Mouse (Mus musculus) heart, embryonic 14.5 days (tissue): ENCODE results near the gene Bcl9. TPM values are rescaled to one million over a fixed set of nuclear protein-coding genes. Genes with fewer than 3 reads are reported as not detected.
A peak's percentile ranks its signal among the peaks of the same experiment; 100 is the strongest.

Experiments
- ATAC-seq: fragments of 200-750 bp; cut with Nextera tagmentation; 2 replicates; pipeline ENCODE4 v1.8.0; 2017; ENCODE audit warnings: low read depth, moderate TSS enrichment; ENCODE audit not compliant: insufficient number of reproducible peaks, insufficient read depth, low FRiP score
- H3K27ac ChIP-seq, 2 experiments: fragments of 200-500 bp in 1 of 2; fragments of 300-500 bp in 1 of 2; sonication (generic) in 1 of 2; replicated peaks in 1 of 2; 2 replicates each; pipeline ENCODE4 v1.5.1; 2012 to 2014; ENCODE audit warnings: low read depth in 2 of 2, low read length in 2 of 2, control low read depth in 1 of 2, mild to moderate bottlenecking in 1 of 2, mixed read lengths in 1 of 2; ENCODE audit not compliant: control insufficient read depth in 1 of 2, insufficient read depth in 1 of 2
- H3K27me3 ChIP-seq: fragments of 300-500 bp; sonication (generic); 2 replicates; pipeline ENCODE4 v1.6.1; 2014; ENCODE audit warnings: mild to moderate bottlenecking, low read length, control low read depth; ENCODE audit not compliant: control insufficient read depth, insufficient read depth
- H3K36me3 ChIP-seq: fragments of 300-500 bp; sonication (generic); 2 replicates; pipeline ENCODE4 v1.6.1; 2014; ENCODE audit warnings: mild to moderate bottlenecking, control low read depth, low read length, mixed read lengths; ENCODE audit not compliant: control insufficient read depth, insufficient read depth
- H3K4me1 ChIP-seq, 2 experiments: fragments of 200-500 bp in 1 of 2; fragments of 300-500 bp in 1 of 2; sonication (generic) in 1 of 2; 2 replicates each; pipeline ENCODE4 v1.6.1; 2012 to 2014; ENCODE audit warnings: low read length in 2 of 2, control low read depth in 1 of 2, mixed read lengths in 1 of 2; ENCODE audit not compliant: control insufficient read depth in 2 of 2, insufficient read depth in 2 of 2
- H3K4me2 ChIP-seq: fragments of 300-500 bp; sonication (generic); 2 replicates; pipeline ENCODE4 v1.6.1; 2014; ENCODE audit warnings: mild to moderate bottlenecking, low read length
- H3K4me3 ChIP-seq, 2 experiments: fragments of 200-500 bp in 1 of 2; fragments of 300-500 bp in 1 of 2; sonication (generic) in 1 of 2; 2 replicates each; pipeline ENCODE4 v1.5.1; 2012 to 2014; ENCODE audit warnings: low read length in 2 of 2, mild to moderate bottlenecking in 2 of 2, control low read depth in 1 of 2, low read depth in 1 of 2, moderate library complexity in 1 of 2; ENCODE audit not compliant: control insufficient read depth in 1 of 2, insufficient read depth in 1 of 2
- H3K9ac ChIP-seq: fragments of 300-500 bp; sonication (generic); 2 replicates; pipeline ENCODE4 v1.6.1; 2014; ENCODE audit warnings: mild to moderate bottlenecking, low read length
- H3K9me3 ChIP-seq: fragments of 300-500 bp; sonication (generic); 2 replicates; pipeline ENCODE4 v1.6.1; 2016; ENCODE audit warnings: low read length, control low read depth; ENCODE audit not compliant: control insufficient read depth
- WGBS: fragments of 180-500 bp; shearing (Covaris S2); extraction: QIAGEN DNeasy Blood & Tissue Kit; methylation state at CpG from one replicate; pipeline ENCODE4 v1.1.7; 2014; 5-methylcytosine and 5-hydroxymethylcytosine counted together
- polyA plus RNA-seq: library from polyadenylated mRNA; unstranded; fragments of >200 nt; fragmentation: Nextera tagmentation; extraction: Ambion mirVana; gene quantifications from 2 replicates; pipeline ENCODE4 v1.2.1, GENCODE M21; 2014

Bcl9 gene
- polyA plus RNA-seq, 1 experiment from 2014 or later: 32.1 TPM

- no peaks in the 10 kb centered on the region for H3K36me3 ChIP-seq
- no peaks in the 10 kb centered on the region for H3K27me3 ChIP-seq
- no peak overlapping the region for H3K9ac ChIP-seq
- no peak overlapping the region for H3K4me2 ChIP-seq
- H3K27ac ChIP-seq: no peak overlapping the region
- H3K4me1 ChIP-seq: peaks cover 11 to 21% of the 10 kb centered on the region in 2 experiments
- WGBS: 71% methylated on average over 9 of the region's 9 CpGs
- no peak overlapping the region for H3K4me3 ChIP-seq
- H3K9me3 ChIP-seq: no peaks in the 10 kb centered on the region
- ATAC-seq: no peak
Measured at GRCm38 (mm10) chr3:97231857-97232256, 65.9 kb downstream of the Bcl9 start.

- Histone ChIP-seq H3K27ac (no peak overlapping the region), H3K4me3 (no peak overlapping the region), H3K9me3 (no peaks in the 10 kb centered on the region), H3K27me3 (no peaks in the 10 kb centered on the region), H3K4me1 (peaks cover 11 to 27% of the 10 kb centered on the region in 2 experiments), H3K9ac (no peak overlapping the region), H3K36me3 (no peaks in the 10 kb centered on the region), H3K4me2 (no peak overlapping the region)
- ATAC-seq: no peak
- WGBS: 95% methylated on average over 5 of the region's 5 CpGs
Measured at GRCm38 (mm10) chr3:97230631-97231404, 66.9 kb downstream of the Bcl9 start.

GRCm38 (mm10) chr3:97228457-97228856, 69.3 kb downstream of the Bcl9 start:
- Histone ChIP-seq H3K4me1 (peaks cover 4 to 31% of the 10 kb centered on the region in 2 experiments), H3K4me3 (peak overlapping the region; percentile 69 to 83), H3K27ac (peak overlapping the region; percentile 93 to 94), H3K4me2 (peak overlapping the region; percentile 73), H3K9me3 (no peaks in the 10 kb centered on the region), H3K36me3 (peaks cover 4% of the 10 kb centered on the region; the same call in 1 of the 2 replicates), H3K9ac (peak overlapping the region; percentile 92), H3K27me3 (no peaks in the 10 kb centered on the region)
- ATAC-seq: no peak
- WGBS: 14% methylated on average over 12 of the region's 12 CpGs

- H3K27me3 ChIP-seq: no peaks in the 10 kb centered on the region
- peak overlapping the region; percentile 73 for H3K4me2 ChIP-seq
- H3K4me1 ChIP-seq: peaks cover 4 to 31% of the 10 kb centered on the region in 2 experiments
- ATAC-seq: peak; percentile 27
- WGBS: 1% methylated on average over 16 of the region's 16 CpGs
- peak overlapping the region; percentile 69 to 83 for H3K4me3 ChIP-seq
- H3K9ac ChIP-seq: peak overlapping the region; percentile 92
- peaks cover 9% of the 10 kb centered on the region; the same call in 1 of the 2 replicates for H3K36me3 ChIP-seq
- no peaks in the 10 kb centered on the region for H3K9me3 ChIP-seq
- H3K27ac ChIP-seq: peak overlapping the region; percentile 93 to 94
Measured at GRCm38 (mm10) chr3:97228020-97228419, 69.7 kb downstream of the Bcl9 start.

GRCm38 (mm10) chr3:97227259-97228005, 70.3 kb downstream of the Bcl9 start:
- Histone ChIP-seq H3K4me2 (peak overlapping the region; percentile 73), H3K4me3 (peak overlapping the region; percentile 70 to 83), H3K9ac (peak overlapping the region; percentile 92), H3K36me3 (peaks cover 14% of the 10 kb centered on the region), H3K9me3 (no peaks in the 10 kb centered on the region), H3K4me1 (peaks cover 4 to 31% of the 10 kb centered on the region in 2 experiments), H3K27ac (peak overlapping the region; percentile 93 to 94), H3K27me3 (no peaks in the 10 kb centered on the region)
- 2% methylated on average over 49 of the region's 79 CpGs for WGBS
- ATAC-seq: peak; percentile 92

- WGBS: 2% methylated on average over 18 of the region's 18 CpGs
- Histone ChIP-seq H3K9me3 (no peaks in the 10 kb centered on the region), H3K4me3 (peak overlapping the region; percentile 70 to 83), H3K9ac (peak overlapping the region; percentile 92), H3K4me2 (peak overlapping the region; percentile 72), H3K27ac (peak overlapping the region; percentile 63 to 93), H3K27me3 (no peaks in the 10 kb centered on the region), H3K4me1 (peaks cover 4 to 31% of the 10 kb centered on the region in 2 experiments), H3K36me3 (peaks cover 21% of the 10 kb centered on the region)
- no peak for ATAC-seq
Measured at GRCm38 (mm10) chr3:97226719-97227118, 71.0 kb downstream of the Bcl9 start.

GRCm38 (mm10) chr3:97225231-97225630, 72.5 kb downstream of the Bcl9 start:
- 64% methylated on average over 5 of the region's 5 CpGs for WGBS
- H3K4me1 ChIP-seq: peaks cover 4 to 31% of the 10 kb centered on the region in 2 experiments
- peak overlapping the region in 1 of 2 experiments; percentile 15; a peak in 1 of 4 replicates for H3K27ac ChIP-seq
- no peak overlapping the region for H3K9ac ChIP-seq
- H3K36me3 ChIP-seq: peaks cover 36% of the 10 kb centered on the region
- H3K4me2 ChIP-seq: peak overlapping the region; percentile 72
- H3K4me3 ChIP-seq: no peak overlapping the region
- no peaks in the 10 kb centered on the region for H3K9me3 ChIP-seq
- H3K27me3 ChIP-seq: no peaks in the 10 kb centered on the region
- no peak for ATAC-seq
